Mouse (Mus musculus) lung, postnatal 10 days (tissue): ENCODE measurements around the gene Upf1.

Experiments
- DNase-seq: peaks from one replicate; pipeline ENCODE4 v3.0.0; 2021

The Upf1 gene

DNA sequence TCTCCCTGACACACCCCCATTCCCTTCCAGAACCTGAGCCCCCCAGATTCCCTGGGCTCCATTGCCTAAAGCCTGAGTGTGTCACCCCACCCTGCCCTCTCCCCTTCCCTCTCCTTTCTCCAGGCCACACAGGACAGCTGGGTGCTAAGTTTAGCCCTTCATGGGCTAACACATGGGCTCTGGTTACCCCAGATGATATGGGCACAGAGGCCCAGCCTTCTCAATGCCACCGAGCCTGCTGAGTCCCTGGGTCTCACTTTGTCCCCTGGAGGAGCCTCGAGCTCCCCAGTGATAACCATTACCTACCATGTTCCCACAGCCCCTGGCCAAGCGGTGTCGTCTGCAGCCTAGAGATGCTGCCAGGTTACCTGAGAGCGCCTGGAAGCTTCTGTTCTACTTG, 35.2 kb downstream of the Upf1 start:
- no peak for DNase-seq

- peak; percentile 82 for DNase-seq
Measured at GRCm38 (mm10) chr8:70316511-70317504, 36.3 kb downstream of the Upf1 start.

- DNase-seq = peak; percentile 74
Measured at GRCm38 (mm10) chr8:70315624-70316510, 37.2 kb downstream of the Upf1 start, which contains the start of gene Cers1. Gene Cers1, plus strand, starts transcription at chr8:70315775.

DNA sequence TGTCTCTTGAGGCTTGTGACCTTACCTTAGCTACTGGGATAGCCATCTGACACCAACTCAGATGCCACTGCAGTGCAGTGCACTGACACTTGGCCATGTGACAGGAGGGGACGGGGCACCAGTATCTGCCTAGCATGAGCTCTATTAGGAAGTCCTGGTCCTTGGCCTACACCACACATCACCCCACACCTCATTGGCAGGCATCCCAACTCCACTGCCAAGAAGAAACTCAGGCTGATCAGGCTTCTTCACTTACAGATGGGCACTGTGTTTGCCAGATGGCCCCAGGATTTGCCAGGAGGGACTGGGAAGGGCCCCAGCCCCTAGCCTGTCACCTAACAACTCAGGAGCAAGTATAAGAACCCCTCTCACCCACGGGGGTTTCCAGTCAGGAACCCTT, 39.7 kb downstream of the Upf1 start:
- no peak for DNase-seq

DNA sequence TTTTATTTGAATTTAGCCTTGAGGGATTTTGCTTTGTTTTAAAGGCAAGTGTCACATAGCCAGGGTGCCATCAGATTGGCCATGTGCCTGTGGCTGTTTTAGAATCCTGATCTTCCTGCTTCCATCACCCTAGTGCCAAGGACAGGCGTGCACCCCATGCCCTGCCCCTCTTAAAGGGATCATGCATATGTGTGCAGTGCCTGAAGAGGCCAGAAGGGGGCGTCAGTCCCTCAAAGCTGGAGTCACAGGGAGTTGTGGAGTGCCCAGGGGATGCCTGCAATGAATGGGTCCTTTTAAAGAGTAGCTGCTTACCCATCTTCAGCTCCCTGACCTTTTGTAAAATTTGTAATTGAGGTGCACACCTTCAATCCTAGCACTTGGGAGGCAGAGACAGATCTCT, 43.8 kb downstream of the Upf1 start:
- peak; percentile 45 for DNase-seq

GRCm38 (mm10) chr8:70302901-70303300, 50.2 kb downstream of the Upf1 start:
- DNase-seq = no peak

GRCm38 (mm10) chr8:70302358-70302890, 50.7 kb downstream of the Upf1 start, which contains the start of the genes Ddx49 and Cope:
Gene Ddx49, minus strand, starts transcription at chr8:70302489.
Gene Cope, plus strand, starts transcription at chr8:70302518.
- DNase-seq = peak; percentile 95

GRCm38 (mm10) chr8:70300881-70301280, 52.2 kb downstream of the Upf1 start:
- DNase-seq = no peak

DNA sequence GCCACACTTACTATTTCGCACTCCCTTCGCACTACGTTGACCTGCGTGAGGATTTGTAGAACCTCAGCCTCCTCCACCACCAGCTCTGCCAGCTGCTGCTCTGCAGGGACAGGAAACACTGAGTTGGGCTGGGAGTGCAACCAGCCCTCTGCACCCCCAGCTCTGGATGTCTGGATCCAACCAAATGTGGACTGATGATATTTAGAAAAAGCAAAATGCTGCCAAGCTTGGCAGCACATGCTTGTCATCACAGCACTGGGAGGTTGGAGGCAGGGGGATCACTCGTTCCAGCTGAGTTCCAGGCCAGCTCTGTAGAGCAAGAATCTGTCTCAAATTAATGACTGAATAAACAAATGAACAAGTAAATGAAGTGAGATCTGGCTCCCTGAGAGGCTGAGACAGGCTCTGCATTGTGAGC, 59.1 kb downstream of the Upf1 start:
- DNase-seq = peak; percentile 88

DNA sequence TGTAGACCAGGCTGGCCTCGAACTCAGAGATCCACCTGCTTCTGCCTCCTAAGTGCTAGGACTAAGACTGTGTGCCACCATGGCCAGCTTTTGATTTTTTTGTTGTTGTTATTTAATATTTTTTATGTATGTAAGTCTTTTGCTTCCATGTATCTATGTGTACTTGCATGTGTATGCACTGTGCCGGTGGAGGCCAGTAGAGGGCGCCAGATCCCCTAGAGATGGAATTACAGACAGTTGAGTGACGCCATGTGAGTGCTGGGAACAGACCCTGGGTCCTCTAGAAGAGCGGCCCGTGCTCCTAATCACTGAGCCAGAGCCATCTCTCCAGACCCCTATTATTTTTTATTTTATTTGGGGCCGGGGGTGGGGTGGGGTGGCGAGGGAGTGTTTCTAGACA, 66.3 kb downstream of the Upf1 start:
- no peak for DNase-seq

DNA sequence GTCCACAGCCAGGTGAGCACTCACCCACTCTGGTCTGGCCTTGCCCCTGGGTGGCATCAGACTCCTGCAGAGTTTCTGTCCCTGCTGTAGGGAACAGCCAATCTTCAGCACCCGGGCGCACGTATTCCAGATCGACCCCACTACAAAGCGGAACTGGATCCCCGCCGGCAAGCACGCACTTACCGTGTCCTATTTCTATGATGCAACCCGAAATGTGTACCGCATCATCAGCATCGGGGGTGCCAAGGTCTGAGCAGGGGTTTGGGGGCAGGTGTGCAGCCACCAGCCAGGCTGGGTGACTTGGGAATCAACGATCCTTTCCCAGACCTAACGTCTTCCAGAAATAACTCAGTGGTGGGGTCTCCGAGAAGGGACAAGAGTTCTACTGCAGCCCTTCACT, 67.8 kb downstream of the Upf1 start:
- DNase-seq = no peak

DNA sequence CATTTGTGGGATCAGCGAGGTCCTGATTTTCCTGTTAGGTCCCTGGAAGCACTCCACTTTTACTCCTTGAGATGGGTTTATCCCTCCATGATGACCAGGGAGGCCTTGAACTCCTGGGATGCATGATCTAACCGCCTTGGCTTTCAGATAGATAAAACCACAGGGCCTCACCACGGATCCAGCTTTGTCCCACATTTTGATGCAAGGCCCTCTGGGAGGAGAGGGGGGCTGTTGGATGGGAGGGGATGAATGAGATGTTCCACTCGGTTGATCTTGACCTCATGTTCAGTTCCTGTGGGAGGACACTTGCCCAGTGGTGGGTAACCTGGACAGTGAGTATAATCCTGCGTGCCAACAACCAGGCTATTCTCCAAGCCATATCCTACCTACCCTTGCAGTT, 68.7 kb downstream of the Upf1 start:
- no peak for DNase-seq

DNA sequence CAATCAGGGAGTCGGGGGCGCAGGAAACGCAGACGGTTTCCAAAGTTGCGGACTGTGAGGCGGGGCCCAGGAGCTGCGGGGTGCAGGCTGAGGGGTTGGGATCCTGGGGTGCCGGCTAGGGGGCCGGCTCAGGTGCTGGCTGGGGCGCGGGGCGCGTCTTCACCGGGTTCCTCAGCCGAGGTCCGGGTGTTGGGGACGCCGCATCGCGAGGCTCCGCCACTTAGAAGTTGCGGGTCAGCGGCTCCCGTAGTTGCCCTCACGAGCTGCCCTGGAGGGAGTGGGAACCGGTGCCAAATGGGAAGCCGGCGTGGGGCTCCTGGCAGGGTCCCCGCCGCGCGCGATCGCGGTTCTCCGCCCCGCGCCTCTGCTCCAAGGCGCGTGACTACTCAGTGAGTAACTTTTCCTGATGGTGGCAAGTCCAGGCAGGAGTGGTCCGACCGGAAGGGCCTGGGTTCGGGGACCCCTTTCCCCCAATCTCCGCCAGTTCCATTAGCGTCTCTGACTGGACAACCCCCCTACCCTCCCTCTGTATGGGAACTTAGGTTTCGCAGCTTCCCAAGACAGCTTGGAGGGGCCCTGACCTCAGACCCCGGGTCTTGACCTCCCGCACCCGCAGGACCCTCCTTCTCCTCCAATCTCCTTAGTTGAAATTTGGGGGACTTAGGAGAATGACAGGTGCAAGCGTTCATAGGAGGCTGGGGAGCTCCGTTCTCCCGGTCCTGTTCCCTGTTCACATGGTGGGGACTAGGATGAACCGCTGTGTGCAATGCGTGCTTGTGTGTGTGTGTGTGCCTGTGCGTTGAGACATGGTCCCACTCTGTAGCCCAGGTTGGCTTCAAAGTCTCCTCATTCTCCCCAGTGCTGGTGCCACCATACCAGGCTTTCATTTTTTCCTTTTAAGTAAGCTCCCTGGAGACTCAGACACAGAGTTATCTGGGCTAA, 69.7 kb downstream of the Upf1 start:
- DNase-seq = peak; percentile 56

GRCm38 (mm10) chr8:70282603-70283135, 70.4 kb downstream of the Upf1 start, which contains the start of gene Homer3:
Gene Homer3, plus strand, starts transcription at chr8:70282827.
- DNase-seq = peak; percentile 98
